Mouse (Mus musculus): ENCODE results near the gene Palm2.
"Not testable (repeated sequence)": the region's sequence is repeated elsewhere in the genome, so short reads cannot be mapped to it uniquely, and the experiment has no call there.

Palm2 gene

DNA sequence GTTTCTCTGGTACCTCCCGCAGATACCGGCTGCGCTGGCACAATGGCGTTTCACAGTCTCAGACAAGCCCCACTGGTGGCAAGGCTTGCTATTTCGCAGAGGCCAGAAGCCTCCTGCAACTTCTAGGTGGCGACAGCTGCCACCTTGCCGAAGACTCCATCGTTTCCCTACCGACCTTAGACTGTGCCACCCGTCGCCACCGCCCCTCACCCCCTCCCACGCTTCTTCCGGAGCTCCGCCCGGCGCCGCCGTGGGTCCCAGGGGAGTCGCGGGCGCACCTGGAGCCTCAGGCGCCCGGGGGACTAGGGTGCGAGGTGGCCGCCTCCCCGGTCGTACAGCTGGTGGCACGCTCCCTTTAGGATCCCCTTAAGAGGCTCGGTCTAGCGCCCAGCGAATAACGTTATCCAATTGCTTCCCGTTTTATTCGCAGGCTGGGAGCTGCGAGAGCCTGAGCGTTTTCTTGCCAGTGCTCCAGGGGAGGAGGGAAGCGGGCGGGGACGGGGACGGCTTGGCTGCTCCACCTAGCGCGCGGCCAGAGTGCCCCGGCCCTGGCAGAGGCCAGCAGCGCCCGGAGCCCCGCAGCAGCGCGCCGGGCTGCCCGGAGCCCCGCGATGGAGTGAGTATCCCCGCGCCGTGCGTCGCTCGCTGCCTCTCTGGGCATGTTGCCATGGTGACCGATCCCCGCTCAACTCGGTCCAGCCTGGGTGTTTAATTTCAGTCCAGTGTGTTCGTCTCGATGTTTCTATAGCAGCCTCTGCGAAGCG, at the start of gene Palm2:
Palm2 (plus strand) TSS at position 307 of the 764 bp plus-strand sequence.
- DNase-seq (ENCODE audit: low spot score): peak; percentile 5

DNA sequence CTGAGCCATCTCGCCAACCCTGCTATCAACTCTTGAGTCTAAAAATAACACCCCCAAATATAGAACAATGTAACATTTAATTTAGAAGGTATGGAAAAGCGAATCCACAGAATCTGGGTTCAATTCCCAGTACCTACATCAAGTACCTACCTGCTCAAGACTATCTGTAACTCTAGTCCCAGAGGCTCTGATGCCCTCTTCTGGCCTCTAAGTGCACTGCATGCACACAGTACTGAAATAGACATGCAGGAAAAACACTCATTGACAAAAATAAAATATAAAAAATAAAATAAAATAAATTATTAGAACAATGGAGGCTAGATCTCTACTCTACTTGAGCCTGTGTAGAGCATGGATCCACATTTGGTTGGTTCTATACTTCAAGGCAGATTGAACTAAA, 49.7 kb upstream of the Palm2 start:
- DNase-seq (ENCODE audit: low spot score): no peak

DNA sequence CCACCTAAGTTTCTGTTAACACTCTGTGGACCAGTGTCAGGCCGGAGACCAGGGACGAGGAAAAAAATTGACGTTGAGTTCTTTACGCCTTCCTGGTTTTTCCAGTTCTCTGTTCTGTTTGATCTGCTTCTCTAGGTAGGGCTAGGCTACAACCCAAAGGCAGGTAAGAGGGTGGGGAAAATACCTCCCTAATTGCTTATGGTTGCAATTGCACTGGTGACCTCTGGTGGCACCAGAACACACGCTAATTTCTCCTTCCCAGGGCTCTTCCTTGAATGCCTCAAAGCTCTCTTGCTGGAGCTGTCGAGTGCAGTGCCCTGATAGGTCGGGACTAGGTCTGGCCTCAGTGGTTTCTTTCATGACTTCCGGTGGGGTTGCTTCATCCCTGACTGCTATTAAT, 42.9 kb upstream of the Palm2 start:
- no peak for DNase-seq (ENCODE audit: low spot score)

DNA sequence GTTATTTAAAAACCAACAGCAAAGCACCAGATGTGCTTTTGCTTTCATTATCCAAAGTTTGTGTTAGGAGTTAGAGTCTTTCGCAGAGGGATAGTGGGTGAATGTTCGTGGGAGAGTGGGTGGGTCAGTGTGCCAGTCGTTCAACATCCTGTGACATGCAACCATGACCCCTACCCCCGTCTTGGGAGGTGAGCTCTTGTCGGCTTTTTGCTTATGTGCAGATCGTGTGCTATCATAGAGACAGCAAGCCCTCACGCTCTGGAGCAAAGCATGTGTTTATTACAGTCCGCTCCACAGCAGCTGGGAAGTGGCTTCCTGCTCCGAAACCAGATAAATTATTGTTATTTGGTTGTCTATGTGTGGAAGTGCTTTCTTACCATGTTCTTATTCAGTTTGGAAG, 37.6 kb upstream of the Palm2 start:
- DNase-seq (ENCODE audit: low spot score): no peak

DNA sequence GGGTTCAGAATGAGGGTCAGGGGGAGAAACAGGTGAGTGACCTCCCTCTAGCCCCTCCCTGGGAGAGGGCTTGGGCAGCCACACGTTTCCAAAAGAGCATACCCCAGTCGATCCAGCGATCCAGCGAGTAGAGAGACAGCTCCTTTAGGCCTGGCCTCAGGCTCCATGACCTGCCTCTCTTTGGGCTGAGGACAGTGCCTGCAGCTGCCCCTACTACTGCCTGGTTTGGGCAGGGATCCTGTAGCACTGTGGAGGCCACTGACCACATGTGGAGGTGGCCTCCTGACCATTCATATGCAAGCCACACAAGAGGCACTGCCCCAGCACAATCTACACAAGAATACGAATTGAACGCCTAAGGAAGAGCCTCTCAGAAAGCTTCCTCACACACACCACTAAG, 21.7 kb upstream of the Palm2 start:
- DNase-seq (ENCODE audit: low spot score): not testable (repeated sequence)

DNA sequence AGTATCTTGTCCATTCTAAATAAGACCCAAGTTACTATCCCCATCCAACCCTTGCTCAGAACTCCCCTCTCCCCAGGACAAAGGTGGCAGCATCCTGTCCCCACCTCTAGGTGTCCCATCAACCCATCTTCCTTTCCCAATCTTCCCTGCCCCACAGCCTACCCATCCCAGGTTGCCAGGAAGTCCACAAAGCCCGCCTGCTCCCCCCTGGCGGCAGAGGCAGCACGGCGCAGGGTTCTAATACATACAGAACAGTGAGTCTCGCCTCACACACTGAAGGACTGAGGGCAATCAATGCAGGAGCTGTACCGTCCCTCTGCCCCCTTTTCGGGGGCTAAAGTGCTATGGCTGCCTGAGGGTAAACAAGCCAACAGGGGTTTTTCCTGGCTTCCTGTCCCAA, 21.0 kb upstream of the Palm2 start:
- no peak for DNase-seq (ENCODE audit: low spot score)

DNA sequence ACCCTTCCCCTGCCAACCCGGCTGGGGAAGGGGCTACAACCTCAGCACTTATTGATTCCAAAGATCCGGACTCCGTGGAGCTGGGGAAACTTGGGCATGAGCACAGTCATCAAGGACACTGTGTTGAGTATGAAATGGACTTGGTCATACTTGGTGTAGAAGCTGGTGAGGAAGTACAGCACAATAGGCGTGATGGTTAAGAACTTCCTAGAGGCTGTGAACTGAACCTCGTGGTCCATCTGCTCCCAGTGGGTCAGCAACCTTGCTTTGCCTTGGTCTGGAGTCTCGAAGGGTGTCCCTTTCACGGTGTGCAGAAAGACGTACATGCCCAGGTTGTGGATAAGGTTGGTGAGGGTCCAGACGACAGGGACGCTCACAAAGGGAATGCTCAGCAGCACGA, 20.4 kb upstream of the Palm2 start:
- DNase-seq (ENCODE audit: low spot score): not testable (repeated sequence)

DNA sequence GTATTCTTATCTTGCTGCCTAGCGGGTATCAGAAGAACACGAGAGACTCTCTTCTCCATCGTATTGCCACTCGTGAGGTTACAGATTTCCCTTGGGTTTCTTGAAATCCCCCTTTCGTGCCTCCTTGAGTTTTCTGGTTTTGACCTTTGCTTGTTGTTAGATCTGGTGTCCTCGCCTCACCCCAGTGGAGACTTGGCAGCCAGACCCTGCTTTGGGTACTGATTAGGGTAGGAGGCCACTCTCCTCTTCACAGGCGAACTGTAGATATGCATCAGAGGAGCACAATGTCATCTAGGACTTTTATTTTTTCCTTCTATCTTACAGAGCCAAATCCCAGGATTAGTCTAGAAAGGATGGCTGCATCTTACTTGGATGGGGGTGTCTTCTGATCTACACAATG, 10.0 kb upstream of the Palm2 start:
- DNase-seq (ENCODE audit: low spot score): no peak

DNA sequence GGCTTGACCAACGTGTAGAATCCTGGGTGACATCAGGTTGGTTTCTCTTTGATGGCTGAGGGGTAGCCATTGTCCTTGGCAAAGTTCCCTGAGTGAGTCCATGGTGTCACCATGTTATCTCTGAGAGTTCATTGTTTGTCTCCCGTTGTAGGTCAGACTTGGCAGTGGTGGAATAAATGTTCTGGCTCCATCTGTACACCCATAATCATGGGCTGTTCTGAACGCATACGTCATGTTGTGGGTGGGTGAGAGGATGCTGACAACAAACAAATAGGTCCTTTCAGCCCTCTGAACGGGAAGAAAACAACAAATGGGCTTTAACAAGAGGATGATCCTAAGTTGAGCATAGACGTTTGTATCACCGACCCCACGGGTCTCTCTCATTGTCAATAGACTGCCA, 5.7 kb upstream of the Palm2 start:
- no peak for DNase-seq (ENCODE audit: low spot score)

DNA sequence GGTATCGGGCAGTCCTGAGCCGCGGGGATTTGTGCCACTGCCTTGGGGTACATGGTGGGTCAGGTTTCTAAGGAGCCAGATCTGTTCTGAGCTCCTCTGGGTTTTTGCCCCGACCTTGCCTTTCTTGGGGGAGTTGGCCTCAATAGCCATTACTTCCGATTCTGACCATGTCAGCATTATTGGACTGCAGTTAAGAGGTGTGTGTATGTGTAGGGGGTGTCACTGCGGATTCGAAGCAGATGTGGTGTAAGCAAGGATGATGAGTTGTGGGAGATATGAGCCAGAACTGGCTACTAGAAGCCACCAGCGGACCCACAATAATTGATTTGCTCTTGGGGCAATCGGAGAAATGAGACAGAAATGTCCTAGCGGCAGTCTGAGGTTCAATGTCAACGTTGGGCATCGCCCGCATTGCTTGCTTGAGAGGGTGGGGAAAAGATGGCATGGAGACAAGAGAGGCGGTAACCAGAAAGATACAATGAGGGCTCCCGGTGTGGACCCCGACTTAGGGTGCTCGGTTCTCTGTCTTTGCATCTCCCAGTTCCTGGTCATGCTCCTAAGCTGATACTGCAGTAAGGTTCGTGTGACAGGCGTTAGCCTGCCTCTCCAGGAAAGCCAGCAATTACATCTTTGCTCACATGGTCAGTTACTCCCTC, 786 bp downstream of the Palm2 start:
- DNase-seq (ENCODE audit: low spot score): no peak

DNA sequence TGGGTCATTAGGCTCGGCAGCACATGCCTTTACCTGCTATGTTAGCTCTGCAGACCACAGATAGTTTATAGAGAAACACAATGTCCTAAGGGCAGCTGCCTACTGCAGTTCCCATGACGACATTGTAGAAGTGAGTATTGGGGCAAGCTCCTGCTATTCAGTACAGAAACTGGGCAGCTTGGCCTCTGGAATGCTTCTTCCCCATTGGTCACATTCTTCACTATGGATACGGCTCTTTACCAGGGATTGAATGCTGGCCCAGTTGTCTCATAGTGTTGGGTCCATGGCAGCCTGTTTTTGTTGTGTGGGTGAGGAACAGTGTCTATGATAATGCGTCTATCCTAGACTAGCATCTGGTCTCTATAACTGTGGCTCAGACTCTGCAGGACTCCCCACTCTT, 2.2 kb downstream of the Palm2 start:
- no peak for DNase-seq (ENCODE audit: low spot score)

DNA sequence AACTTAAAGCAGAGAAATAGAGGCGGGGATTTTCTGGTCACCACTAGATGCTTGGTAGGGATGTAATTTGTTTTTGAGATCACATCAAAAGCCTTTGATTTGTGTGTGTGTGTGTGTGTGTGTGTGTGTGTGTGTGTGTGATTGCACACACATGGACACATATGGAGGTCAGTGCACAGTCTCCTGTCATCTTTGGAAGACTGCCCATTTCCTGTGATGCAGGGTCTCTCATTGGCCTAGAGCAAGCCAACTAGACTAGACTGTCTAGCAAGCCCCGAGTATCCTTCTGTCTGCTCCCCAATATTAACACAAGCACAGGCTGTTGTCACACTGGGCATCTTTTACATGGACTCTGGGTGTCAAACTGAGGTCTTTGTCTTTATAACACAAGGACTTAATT, 12.0 kb downstream of the Palm2 start:
- DNase-seq (ENCODE audit: low spot score): no peak

DNA sequence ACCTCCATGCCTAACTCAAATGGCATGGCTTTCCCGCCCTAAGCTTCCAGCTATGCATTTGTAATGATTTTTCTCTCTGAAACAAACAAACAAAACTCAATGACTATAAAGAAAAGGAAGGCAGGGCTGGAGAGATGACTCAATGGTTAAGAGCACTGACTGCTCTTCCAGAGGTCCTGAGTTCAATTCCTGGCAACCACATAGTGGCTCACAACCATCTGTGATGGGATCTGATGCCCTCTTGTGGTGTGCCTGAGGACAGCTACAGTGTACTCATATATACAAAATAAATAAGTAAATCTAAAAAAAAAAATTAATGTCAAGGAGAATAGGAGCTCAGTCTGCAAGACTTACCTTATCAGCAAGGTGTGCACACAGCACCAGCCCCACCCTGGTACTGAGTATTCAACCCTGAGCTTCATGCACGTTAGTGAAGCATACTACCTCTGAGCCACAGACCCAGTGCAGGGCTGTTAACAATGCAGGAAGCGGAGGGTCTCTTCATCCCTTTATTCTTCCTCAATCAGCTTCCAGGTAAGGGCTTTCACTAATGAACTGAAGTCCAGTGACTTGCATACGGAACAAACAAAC, 12.9 kb downstream of the Palm2 start:
- DNase-seq (ENCODE audit: low spot score): no peak

DNA sequence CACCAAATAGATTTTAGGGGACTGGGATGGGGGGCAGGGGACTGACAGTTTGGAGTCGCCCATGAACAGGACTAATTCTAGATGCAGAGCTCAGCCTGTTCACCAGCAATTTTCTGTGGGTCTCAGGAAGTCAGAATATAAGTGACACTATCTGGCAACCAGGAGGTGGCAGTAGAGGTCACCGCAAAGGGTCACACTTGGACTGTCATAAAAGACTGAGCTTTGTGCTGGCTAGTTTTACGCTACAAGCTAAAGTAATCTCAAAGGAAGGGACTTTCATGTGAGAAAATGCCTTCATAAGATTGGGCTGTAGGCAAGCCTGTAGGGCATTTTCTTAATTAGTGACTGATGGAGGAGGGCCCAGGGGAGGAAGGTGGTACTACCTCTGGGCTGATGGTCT, 17.8 kb downstream of the Palm2 start:
- DNase-seq (ENCODE audit: low spot score): peak; percentile 53

DNA sequence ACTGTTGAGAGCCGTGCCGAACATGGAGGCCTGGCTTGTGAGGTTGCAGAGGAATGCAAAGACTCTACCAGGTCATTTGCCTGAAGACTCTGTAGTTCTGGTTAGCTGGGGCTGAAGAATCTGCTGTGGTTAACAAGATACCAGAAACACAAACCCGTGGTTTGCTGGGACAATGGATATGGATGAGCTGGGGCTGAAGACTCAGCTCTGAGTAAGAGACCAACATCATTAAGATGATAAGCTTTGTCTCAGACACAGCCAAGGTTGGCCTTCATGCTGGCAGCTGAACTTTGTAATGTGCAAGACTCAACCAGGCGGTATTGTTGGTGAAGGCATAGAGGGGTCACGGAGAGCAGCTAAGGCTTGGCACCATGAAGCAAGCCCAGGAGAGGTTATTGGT, 18.6 kb downstream of the Palm2 start:
- DNase-seq (ENCODE audit: low spot score): no peak

DNA sequence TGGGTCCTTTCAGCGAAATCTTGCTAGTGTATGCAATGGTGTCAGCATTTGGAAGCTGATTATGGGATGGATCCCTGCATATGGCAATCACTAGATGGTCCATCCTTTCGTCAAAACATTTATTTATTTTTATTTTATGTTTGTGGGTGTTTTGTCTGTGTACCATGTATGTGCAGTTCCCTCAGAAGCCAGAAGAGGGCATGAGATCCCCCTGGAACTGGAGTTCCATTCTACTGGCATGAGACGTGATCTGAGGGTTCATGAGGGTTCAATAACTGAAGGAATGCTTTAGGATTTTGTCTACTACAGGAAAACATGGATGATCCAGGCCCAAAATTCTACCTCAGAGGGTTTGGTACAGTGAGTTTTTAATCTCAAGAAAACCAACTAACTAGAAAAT, 28.3 kb downstream of the Palm2 start:
- DNase-seq (ENCODE audit: low spot score): peak; percentile 18

DNA sequence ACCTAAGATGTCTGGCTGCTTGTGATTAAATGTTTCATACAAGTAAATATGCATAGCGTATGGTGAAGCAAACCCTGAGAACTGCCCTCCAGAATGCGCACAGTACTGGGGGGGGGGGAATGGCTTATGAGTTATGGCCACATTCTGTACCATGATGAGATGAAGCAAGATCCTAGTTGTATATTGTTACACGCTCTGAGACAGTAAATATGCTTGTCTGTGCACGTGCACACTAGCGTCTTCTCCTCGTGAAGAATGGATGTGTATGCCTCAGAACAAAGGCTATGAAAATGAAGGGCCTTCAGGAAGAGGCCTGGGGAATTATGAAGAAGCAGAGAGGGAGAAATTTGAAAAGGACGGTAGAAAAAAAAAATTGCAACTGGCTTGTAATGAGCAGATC, 48.4 kb downstream of the Palm2 start:
- no peak for DNase-seq (ENCODE audit: low spot score)

DNA sequence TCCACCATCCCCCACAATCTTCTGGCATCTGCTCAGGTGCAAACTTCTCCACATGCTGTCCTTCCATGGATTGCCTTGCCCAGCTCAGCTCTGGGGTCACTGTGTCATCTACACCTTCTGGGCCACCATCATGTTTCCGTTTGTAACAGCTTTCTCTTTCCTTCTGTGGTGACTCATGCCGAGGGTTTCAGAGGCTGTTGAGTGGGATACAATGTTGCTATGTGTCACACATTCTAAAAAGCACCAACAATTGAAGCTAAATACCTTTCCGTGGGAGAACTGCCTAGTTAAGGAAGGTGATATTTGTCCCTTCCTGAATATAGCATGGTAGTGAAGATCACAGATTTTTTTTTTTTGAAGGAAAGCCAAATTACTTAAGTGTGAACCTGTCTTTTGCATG, 52.3 kb downstream of the Palm2 start:
- no peak for DNase-seq (ENCODE audit: low spot score)

DNA sequence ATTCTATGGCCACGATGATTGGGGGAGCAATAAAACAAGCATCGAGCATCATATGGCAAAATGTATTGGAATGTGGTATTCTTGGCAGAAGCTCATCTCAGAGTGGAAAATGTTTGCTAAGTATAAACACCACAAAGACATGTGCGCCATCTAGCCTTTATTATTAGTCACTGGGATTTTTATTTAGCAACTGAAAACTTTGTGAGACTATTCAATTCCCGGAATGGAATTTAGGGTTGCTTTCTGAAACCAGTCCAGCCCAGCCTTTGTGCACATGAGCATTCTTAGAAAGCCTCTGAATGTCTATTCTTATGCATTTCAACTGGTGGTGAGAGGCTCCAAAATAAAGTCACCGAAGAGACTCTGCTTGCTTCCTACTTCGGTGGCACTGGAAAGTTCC, 55.8 kb downstream of the Palm2 start:
- DNase-seq (ENCODE audit: low spot score): no peak

DNA sequence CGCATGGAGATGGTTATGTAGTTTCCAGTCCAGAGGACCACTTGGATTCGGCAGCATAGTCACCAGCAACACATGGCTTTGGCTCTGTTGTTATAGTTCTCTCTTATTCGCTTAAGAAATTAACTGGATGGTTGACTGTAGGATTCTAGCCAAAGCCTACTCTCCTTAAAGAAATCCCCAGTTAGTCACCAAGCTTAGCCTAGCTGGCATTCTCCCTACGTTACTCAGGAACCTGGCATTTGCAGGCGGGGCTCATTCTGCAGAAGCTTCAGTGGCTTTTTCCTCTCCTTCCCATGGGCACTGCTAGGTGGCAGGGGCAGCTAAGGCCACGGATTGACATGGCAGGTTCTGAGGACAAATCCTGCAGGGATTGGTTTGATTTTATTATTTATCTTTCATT, 70.7 kb downstream of the Palm2 start:
- no peak for DNase-seq (ENCODE audit: low spot score)

DNA sequence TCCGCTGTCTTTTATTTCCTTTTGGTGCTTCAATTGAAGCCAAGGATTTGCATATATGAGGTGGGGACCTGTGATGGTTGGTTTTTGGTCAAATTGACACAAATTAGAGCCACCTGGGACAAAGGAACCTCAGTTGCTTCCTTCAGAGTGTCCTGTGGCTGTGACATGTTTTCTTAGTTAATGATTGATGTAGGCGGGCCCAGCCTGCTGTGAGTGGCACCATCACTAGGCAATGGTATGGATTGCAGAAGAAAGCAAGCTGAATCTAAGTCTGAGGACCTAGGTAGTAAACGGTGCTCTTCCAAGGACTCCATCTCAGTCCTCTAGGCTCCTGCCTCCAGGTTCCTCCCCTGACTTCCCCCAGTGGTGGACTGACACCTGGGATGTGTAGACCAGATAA, 76.5 kb downstream of the Palm2 start:
- no peak for DNase-seq (ENCODE audit: low spot score)

DNA sequence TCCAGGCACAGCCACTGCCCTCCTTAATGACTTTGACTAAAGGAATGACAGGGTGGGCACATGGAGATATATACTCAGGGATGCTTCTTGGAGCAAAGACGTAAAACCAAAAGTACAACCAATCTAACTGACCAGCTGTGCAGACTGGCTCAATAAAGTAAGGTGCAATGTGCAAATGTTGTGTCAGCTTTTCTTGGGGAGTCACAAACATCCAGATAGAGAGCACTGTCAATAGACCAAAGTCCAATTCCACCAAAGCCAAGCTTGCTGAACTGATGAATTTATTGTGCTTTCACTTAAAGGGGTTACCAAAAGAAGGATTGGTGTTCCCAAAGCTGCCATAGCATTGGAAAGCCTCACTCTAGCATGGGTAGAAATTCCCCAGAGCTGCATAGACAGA, 77.7 kb downstream of the Palm2 start:
- no peak for DNase-seq (ENCODE audit: low spot score)

DNA sequence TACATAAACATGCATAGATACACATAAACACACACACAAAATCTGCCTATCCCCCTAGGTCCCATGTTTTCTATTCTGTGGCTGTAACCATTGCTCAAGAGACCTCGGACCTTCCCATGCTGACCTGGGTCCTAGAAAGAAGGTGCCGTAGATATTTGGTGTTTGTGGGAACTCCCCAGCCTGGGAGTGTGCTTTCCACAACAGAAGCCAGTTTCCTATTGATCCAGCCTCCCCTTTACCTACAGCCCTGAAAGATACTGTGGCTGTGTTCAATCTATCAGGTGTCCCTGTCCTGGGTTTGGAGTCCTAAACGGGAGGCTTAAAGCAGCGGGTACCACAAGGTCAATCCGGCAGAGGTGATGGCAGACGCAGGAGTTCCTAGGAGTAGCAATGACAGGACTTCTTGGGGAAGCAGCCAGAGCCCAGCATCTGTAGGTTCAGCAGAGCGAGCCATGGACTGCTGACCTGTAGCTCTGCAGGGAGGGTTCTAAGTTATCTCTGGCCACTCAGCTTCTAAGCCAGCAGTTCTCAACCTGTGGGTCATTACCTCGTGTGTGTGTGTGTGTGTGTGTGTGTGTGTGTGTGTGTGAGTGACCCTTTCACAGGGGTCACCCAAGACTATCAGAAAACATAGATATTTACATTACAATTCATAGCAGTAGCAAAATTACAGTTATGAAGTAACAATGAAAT, 79.3 kb downstream of the Palm2 start:
- DNase-seq (ENCODE audit: low spot score): no peak

Measured in lung, postnatal 25 days (tissue).